Mouse (Mus musculus) cerebellum, adult 2 months (tissue): Measurements from ENCODE around the gene Tctex1d4. TPM values are rescaled to one million over a fixed set of nuclear protein-coding genes. Genes with fewer than 3 reads are reported as not detected.

Source experiments
- DNase-seq, 2 experiments: peaks; one replicate each; pipeline ENCODE4 v3.0.0; 2021
- H3K27ac ChIP-seq: fragments of 200-500 bp; 2 replicates; pipeline ENCODE4 v1.5.1; 2012; ENCODE audit warnings: low read length, control low read depth, inconsistent platforms; ENCODE audit not compliant: insufficient read depth
- H3K27me3 ChIP-seq: fragments of 200-500 bp; 2 replicates; pipeline ENCODE4 v1.6.1; 2012; ENCODE audit warnings: inconsistent platforms, mild to moderate bottlenecking, low read length, moderate library complexity; ENCODE audit not compliant: control insufficient read depth, insufficient read depth
- H3K4me1 ChIP-seq: fragments of 200-500 bp; 2 replicates; pipeline ENCODE4 v1.6.1; 2011; ENCODE audit warnings: low read length; ENCODE audit not compliant: control insufficient read depth, insufficient read depth
- H3K4me3 ChIP-seq: fragments of 200-500 bp; replicated peaks from 2 replicates; pipeline ENCODE3; 2011; ENCODE audit warnings: mild to moderate bottlenecking, low read depth, low read length, control low read depth; ENCODE audit not compliant: insufficient read depth
- CTCF ChIP-seq: fragments of 200-500 bp; IDR thresholded peaks from 2 replicates; pipeline ENCODE4 v1.5.1; 2011; ENCODE audit warnings: low read depth, mild to moderate bottlenecking, control low read depth, low read length, moderate library complexity, borderline replicate concordance; ENCODE audit not compliant: insufficient read depth
- POLR2A ChIP-seq: fragments of 200-500 bp; IDR thresholded peaks from 2 replicates; pipeline ENCODE4 v1.6.1; 2011; ENCODE audit warnings: low read length, control low read depth, borderline replicate concordance; ENCODE audit not compliant: insufficient read depth
- WGBS: fragments of 180-500 bp; shearing (Covaris S2); methylation state at CpG from one replicate; pipeline ENCODE4 v1.1.7; 2018; 5-methylcytosine and 5-hydroxymethylcytosine counted together
- polyA plus RNA-seq: library from polyadenylated mRNA; depleted of rRNA; stranded (reverse); fragments of >200 nt; gene quantifications from 2 replicates; pipeline ENCODE4 v1.2.3, GENCODE M21; 2012

Gene Tctex1d4
- polyA plus RNA-seq, 1 experiment, result 0.92 TPM

- Histone ChIP-seq H3K27me3 (no peaks in the 10 kb centered on the region), H3K27ac (no peak overlapping the region), H3K4me3 (no peak overlapping the region), H3K4me1 (no peaks in the 10 kb centered on the region)
- no peak for DNase-seq
- no peak for TF ChIP-seq POLR2A
- TF ChIP-seq CTCF, result no peak
- WGBS, result 47% methylated on average over 8 of the region's 8 CpGs
Observed at GRCm38 (mm10) chr4:117097969-117098763, 28.4 kb upstream of the Tctex1d4 start.

GRCm38 (mm10) chr4:117098764-117099036 is 27.9 kb upstream of the Tctex1d4 start:
- Histone ChIP-seq H3K4me1 (no peaks in the 10 kb centered on the region), H3K27me3 (no peaks in the 10 kb centered on the region), H3K4me3 (no peak overlapping the region), H3K27ac (no peak overlapping the region)
- no peak for TF ChIP-seq CTCF
- WGBS, result 44% methylated on average over 2 of the region's 2 CpGs
- no peak for DNase-seq

- no peaks in the 10 kb centered on the region for H3K4me1 ChIP-seq
- H3K27ac ChIP-seq, result no peak overlapping the region
- 68% methylated on average over 4 of the region's 4 CpGs for WGBS
- TF ChIP-seq POLR2A (no peak), CTCF (no peak)
- DNase-seq, result no peak
- no peaks in the 10 kb centered on the region for H3K27me3 ChIP-seq
- no peak overlapping the region for H3K4me3 ChIP-seq
Observed at GRCm38 (mm10) chr4:117100036-117100435, 26.6 kb upstream of the Tctex1d4 start.

GRCm38 (mm10) chr4:117101218-117101617 is 25.4 kb upstream of the Tctex1d4 start:
- no peak overlapping the region for H3K4me3 ChIP-seq
- H3K4me1 ChIP-seq, result no peaks in the 10 kb centered on the region
- no peaks in the 10 kb centered on the region for H3K27me3 ChIP-seq
- TF ChIP-seq POLR2A (no peak), CTCF (no peak; the same call in 1 of the 2 replicates)
- DNase-seq, result no peak
- 49% methylated on average over 7 of the region's 7 CpGs for WGBS
- no peak overlapping the region for H3K27ac ChIP-seq

- H3K27ac ChIP-seq, result no peak overlapping the region
- H3K4me1 ChIP-seq, result no peaks in the 10 kb centered on the region
- 42% methylated on average over 10 of the region's 10 CpGs for WGBS
- no peak for DNase-seq
- H3K27me3 ChIP-seq, result no peaks in the 10 kb centered on the region
- no peak for TF ChIP-seq POLR2A
- H3K4me3 ChIP-seq, result no peak overlapping the region
Observed at GRCm38 (mm10) chr4:117104672-117105071, 21.9 kb upstream of the Tctex1d4 start.

- Histone ChIP-seq H3K4me3 (no peak overlapping the region), H3K4me1 (no peaks in the 10 kb centered on the region), H3K27me3 (no peaks in the 10 kb centered on the region), H3K27ac (no peak overlapping the region)
- TF ChIP-seq CTCF (no peak), POLR2A (no peak)
- DNase-seq, result no peak
- WGBS, result 6% methylated on average over 10 of the region's 10 CpGs
Observed at GRCm38 (mm10) chr4:117105127-117105526, 21.5 kb upstream of the Tctex1d4 start.

GRCm38 (mm10) chr4:117107813-117108523 is 18.6 kb upstream of the Tctex1d4 start:
- Histone ChIP-seq H3K27ac (no peak overlapping the region), H3K4me3 (no peak overlapping the region), H3K27me3 (no peaks in the 10 kb centered on the region), H3K4me1 (no peaks in the 10 kb centered on the region)
- no peak for DNase-seq
- TF ChIP-seq POLR2A, result no peak
- no peak for TF ChIP-seq CTCF
- WGBS, result 85% methylated on average over 18 of the region's 18 CpGs

GRCm38 (mm10) chr4:117108524-117108849 is 18.1 kb upstream of the Tctex1d4 start:
- 87% methylated on average over 6 of the region's 6 CpGs for WGBS
- no peak overlapping the region for H3K27ac ChIP-seq
- no peak for DNase-seq
- no peak overlapping the region for H3K4me3 ChIP-seq
- H3K4me1 ChIP-seq, result no peaks in the 10 kb centered on the region
- H3K27me3 ChIP-seq, result no peaks in the 10 kb centered on the region
- no peak for TF ChIP-seq POLR2A
- no peak for TF ChIP-seq CTCF
